Mouse (Mus musculus) cerebellum, adult 9-10 months (tissue): ENCODE measurements at regions not wholly inside any gene's neighbourhood (a gene's known extent, or its start where the extent isn't known, plus 50 kb on each side); places are given as distances from the start of the nearest gene placed in this dataset.
A peak's percentile ranks its signal among the peaks of the same experiment; 100 is the strongest.
"Not testable (repeated sequence)": the region's sequence is repeated elsewhere in the genome, so short reads cannot be mapped to it uniquely, and the experiment has no call there.

Experiments used
- DNase-seq: peaks from one replicate; pipeline ENCODE4 v3.0.0; 2022

GRCm38 (mm10) chr10:27761402-27761801 is 141.8 kb upstream of the Lama2 start:
- peak; percentile 6 for DNase-seq

- DNase-seq: no peak
Measured at GRCm38 (mm10) chr10:27802368-27802767, 182.8 kb upstream of the Lama2 start.

- DNase-seq: no peak
Measured at GRCm38 (mm10) chr10:27809539-27809938, 190.0 kb upstream of the Lama2 start.

GRCm38 (mm10) chr10:27825671-27826070 is 206.1 kb upstream of the Lama2 start:
- DNase-seq: not testable (repeated sequence)

- DNase-seq: no peak
Measured at GRCm38 (mm10) chr10:27828346-27828745, 208.8 kb upstream of the Lama2 start.

- DNase-seq: no peak
Measured at GRCm38 (mm10) chr10:27838666-27839065, 219.1 kb upstream of the Lama2 start.

- DNase-seq: no peak
Measured at GRCm38 (mm10) chr10:27841042-27841709, 221.6 kb upstream of the Lama2 start.

GRCm38 (mm10) chr10:27843010-27843409 is 223.5 kb upstream of the Lama2 start:
- no peak for DNase-seq

GRCm38 (mm10) chr10:27863625-27864024 is 211.0 kb upstream of the Ptprk start:
- DNase-seq: no peak

GRCm38 (mm10) chr10:27880867-27881266 is 193.8 kb upstream of the Ptprk start:
- DNase-seq: no peak

- DNase-seq: no peak
Measured at GRCm38 (mm10) chr10:27891778-27892512, 182.7 kb upstream of the Ptprk start.

GRCm38 (mm10) chr10:27916406-27916805 is 158.2 kb upstream of the Ptprk start:
- no peak for DNase-seq

GRCm38 (mm10) chr10:27927266-27927665 is 147.4 kb upstream of the Ptprk start:
- DNase-seq: no peak

- DNase-seq: peak; percentile 0
Measured at GRCm38 (mm10) chr10:27942136-27942535, 132.5 kb upstream of the Ptprk start.

- no peak for DNase-seq
Measured at GRCm38 (mm10) chr10:27949127-27949526, 125.5 kb upstream of the Ptprk start.

- DNase-seq: no peak
Measured at GRCm38 (mm10) chr10:27968202-27968601, 106.4 kb upstream of the Ptprk start.

GRCm38 (mm10) chr10:27984047-27984446 is 90.6 kb upstream of the Ptprk start:
- no peak for DNase-seq

GRCm38 (mm10) chr10:27985068-27985467 is 89.6 kb upstream of the Ptprk start:
- DNase-seq: no peak

- no peak for DNase-seq
Measured at GRCm38 (mm10) chr10:27987026-27987425, 87.6 kb upstream of the Ptprk start.

GRCm38 (mm10) chr10:27988066-27988465 is 86.6 kb upstream of the Ptprk start:
- no peak for DNase-seq

GRCm38 (mm10) chr10:27990359-27991056 is 84.1 kb upstream of the Ptprk start:
- DNase-seq: no peak

- DNase-seq: no peak
Measured at GRCm38 (mm10) chr10:27991057-27991365, 83.6 kb upstream of the Ptprk start.

- no peak for DNase-seq
Measured at GRCm38 (mm10) chr10:27994376-27995034, 80.1 kb upstream of the Ptprk start.

GRCm38 (mm10) chr10:27995035-27995399 is 79.6 kb upstream of the Ptprk start:
- DNase-seq: no peak
